Mouse (Mus musculus): ENCODE results near the gene Cox14. TPM values are rescaled to one million over a fixed set of nuclear protein-coding genes. Genes with fewer than 3 reads are reported as not detected.

Gene Cox14
- polyA plus RNA-seq, 1 experiment from 2014 or later, result 80.5 TPM

DNA sequence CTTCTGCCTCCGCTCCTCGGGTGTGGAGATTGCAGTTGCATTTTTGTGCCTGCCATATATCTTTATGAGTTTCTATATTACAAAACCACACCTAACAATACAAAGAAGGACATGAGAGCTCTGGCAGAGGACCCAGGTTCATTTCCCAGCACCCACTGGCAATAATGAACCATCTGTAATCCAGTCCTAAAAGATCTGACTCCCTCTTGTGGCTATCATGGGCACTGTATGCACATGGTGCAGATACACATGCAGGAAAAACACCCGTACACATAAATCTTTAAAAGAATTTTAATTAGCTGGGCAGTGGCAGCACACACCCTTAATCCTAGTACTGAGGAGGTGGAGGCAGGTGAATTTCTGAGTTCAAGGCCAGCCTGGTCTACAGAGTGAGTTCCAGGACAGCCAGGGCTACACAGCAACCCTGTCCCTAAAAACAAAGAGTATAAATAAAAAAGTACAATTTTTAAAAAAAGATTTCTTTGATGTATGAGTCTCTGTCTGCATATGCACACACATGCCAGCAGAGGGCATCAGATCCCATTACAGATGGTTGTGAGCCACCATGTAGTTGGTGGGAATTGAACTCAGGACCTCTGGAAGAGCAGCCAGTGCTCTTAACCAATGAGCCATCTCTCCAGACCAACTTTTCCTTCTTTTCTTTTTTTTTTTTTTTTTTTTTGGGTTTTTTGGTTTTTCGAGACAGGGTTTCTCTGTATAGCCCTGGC, 3.8 kb downstream of the Cox14 start:
- H3K4me3 ChIP-seq (replicated peaks), result no peak overlapping the region
- 81% methylated on average over 4 of the region's 4 CpGs for WGBS (ENCODE audit: insufficient replicate concordance)
- H3K9ac ChIP-seq, result no peak overlapping the region
- peaks cover 25% of the 10 kb centered on the region for H3K4me1 ChIP-seq (replicated peaks)
- H3K36me3 ChIP-seq, result peaks cover 29% of the 10 kb centered on the region
- H3K27ac ChIP-seq, result no peak overlapping the region
- ATAC-seq (ENCODE audit: low read depth), result no peak
- H3K4me2 ChIP-seq, result no peak overlapping the region
- no peaks in the 10 kb centered on the region for H3K27me3 ChIP-seq
- H3K9me3 ChIP-seq (replicated peaks), result peaks cover 6% of the 10 kb centered on the region; the same call in 1 of the 2 replicates
- no peak for DNase-seq

- H3K4me1 ChIP-seq (replicated peaks), result peaks cover 12% of the 10 kb centered on the region
- no peak overlapping the region for H3K4me2 ChIP-seq
- peaks cover 6% of the 10 kb centered on the region; the same call in 1 of the 2 replicates for H3K9me3 ChIP-seq (replicated peaks)
- 87% methylated on average over 2 of the region's 2 CpGs for WGBS (ENCODE audit: insufficient replicate concordance)
- H3K9ac ChIP-seq, result no peak overlapping the region
- H3K27me3 ChIP-seq, result no peaks in the 10 kb centered on the region
- no peak for ATAC-seq (ENCODE audit: low read depth)
- H3K36me3 ChIP-seq, result peaks cover 37% of the 10 kb centered on the region
- no peak overlapping the region for H3K4me3 ChIP-seq (replicated peaks)
- DNase-seq, result no peak
- H3K27ac ChIP-seq, result no peak overlapping the region
Measured at GRCm38 (mm10) chr15:99731167-99731566, 5.7 kb downstream of the Cox14 start.

GRCm38 (mm10) chr15:99731678-99732077, 6.3 kb downstream of the Cox14 start:
- DNase-seq, result no peak
- H3K9me3 ChIP-seq (replicated peaks), result peaks cover 6% of the 10 kb centered on the region; the same call in 1 of the 2 replicates
- H3K4me3 ChIP-seq (replicated peaks), result no peak overlapping the region
- WGBS (ENCODE audit: insufficient replicate concordance), result 70% methylated on average over 3 of the region's 3 CpGs
- H3K4me2 ChIP-seq, result no peak overlapping the region
- H3K27ac ChIP-seq, result no peak overlapping the region
- peaks cover 42% of the 10 kb centered on the region for H3K36me3 ChIP-seq
- H3K27me3 ChIP-seq, result no peaks in the 10 kb centered on the region
- no peak for ATAC-seq (ENCODE audit: low read depth)
- no peak overlapping the region for H3K9ac ChIP-seq
- peaks cover 7% of the 10 kb centered on the region for H3K4me1 ChIP-seq (replicated peaks)

GRCm38 (mm10) chr15:99733186-99733585, 7.8 kb downstream of the Cox14 start:
- Histone ChIP-seq H3K27me3 (no peaks in the 10 kb centered on the region), H3K9ac (no peak overlapping the region), H3K4me1 (replicated peaks) (no peaks in the 10 kb centered on the region), H3K4me3 (replicated peaks) (no peak overlapping the region), H3K9me3 (replicated peaks) (peaks cover 6% of the 10 kb centered on the region; the same call in 1 of the 2 replicates), H3K36me3 (peaks cover 36% of the 10 kb centered on the region), H3K4me2 (no peak overlapping the region), H3K27ac (no peak overlapping the region)
- DNase-seq (no peak), ATAC-seq (ENCODE audit: low read depth) (no peak)
- 86% methylated on average over 5 of the region's 5 CpGs for WGBS (ENCODE audit: insufficient replicate concordance)

- Histone ChIP-seq H3K4me3 (replicated peaks) (no peak overlapping the region), H3K9ac (no peak overlapping the region), H3K27me3 (no peaks in the 10 kb centered on the region), H3K9me3 (replicated peaks) (no peaks in the 10 kb centered on the region), H3K4me1 (replicated peaks) (no peaks in the 10 kb centered on the region), H3K4me2 (no peak overlapping the region), H3K27ac (no peak overlapping the region), H3K36me3 (peaks cover 25% of the 10 kb centered on the region)
- DNase-seq, result no peak
- 71% methylated on average over 2 of the region's 2 CpGs for WGBS (ENCODE audit: insufficient replicate concordance)
- no peak for ATAC-seq (ENCODE audit: low read depth)
Measured at GRCm38 (mm10) chr15:99735631-99736030, 10.2 kb downstream of the Cox14 start.

GRCm38 (mm10) chr15:99736675-99737074, 11.3 kb downstream of the Cox14 start:
- Histone ChIP-seq H3K4me3 (replicated peaks) (no peak overlapping the region), H3K27me3 (no peaks in the 10 kb centered on the region), H3K36me3 (peaks cover 25% of the 10 kb centered on the region), H3K4me1 (replicated peaks) (no peaks in the 10 kb centered on the region), H3K9ac (no peak overlapping the region), H3K4me2 (no peak overlapping the region), H3K27ac (no peak overlapping the region), H3K9me3 (replicated peaks) (no peaks in the 10 kb centered on the region)
- ATAC-seq (ENCODE audit: low read depth) (no peak), DNase-seq (no peak)
- WGBS (ENCODE audit: insufficient replicate concordance), result 82% methylated on average over 11 of the region's 11 CpGs

DNA sequence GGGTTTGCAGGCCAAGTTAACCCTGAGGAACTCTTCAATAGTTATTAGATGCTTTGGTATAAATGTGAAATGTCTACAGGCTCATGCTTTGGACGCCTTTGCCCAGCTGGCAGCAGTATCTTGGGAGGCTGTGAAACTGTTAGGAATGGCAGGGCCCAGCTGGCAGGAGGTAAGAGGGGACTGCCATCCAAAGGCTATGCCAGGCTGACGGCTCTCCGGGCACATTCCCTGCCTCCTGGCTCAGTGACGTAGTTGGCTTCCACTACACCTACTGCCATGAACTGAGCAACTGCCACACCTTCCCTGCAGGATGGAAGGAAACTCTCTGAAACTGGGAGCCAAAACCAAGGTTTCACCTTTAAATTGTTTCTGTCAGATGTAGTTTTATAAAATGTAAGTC, 14.8 kb downstream of the Cox14 start:
- DNase-seq, result no peak
- no peak overlapping the region for H3K9ac ChIP-seq
- peaks cover 14% of the 10 kb centered on the region for H3K36me3 ChIP-seq
- WGBS (ENCODE audit: insufficient replicate concordance), result 83% methylated on average over 4 of the region's 4 CpGs
- no peak for ATAC-seq (ENCODE audit: low read depth)
- H3K4me2 ChIP-seq, result no peak overlapping the region
- no peaks in the 10 kb centered on the region for H3K9me3 ChIP-seq (replicated peaks)
- no peak overlapping the region for H3K4me3 ChIP-seq (replicated peaks)
- no peaks in the 10 kb centered on the region for H3K27me3 ChIP-seq
- H3K4me1 ChIP-seq (replicated peaks), result no peaks in the 10 kb centered on the region
- no peak overlapping the region for H3K27ac ChIP-seq

DNA sequence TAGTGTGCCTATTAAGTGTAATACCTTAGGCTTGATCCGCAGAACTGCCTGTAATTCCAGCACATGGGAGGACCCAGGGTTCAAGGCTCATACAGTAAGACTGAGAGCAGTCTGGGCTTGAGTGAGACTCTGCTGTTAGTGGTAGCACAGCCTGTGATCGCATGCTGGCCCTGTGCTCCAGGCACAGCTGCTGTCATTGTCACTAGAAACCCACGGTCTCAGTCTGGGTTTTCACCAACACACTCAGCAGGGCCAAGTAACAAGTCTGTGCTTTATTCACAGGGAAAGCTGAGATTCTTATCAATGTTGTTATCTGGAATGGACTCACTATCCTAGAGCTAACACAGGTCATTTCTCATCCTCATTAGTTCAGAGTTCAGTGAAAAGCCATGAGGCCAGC, 28.8 kb downstream of the Cox14 start:
- Histone ChIP-seq H3K4me1 (replicated peaks) (0 out of 2 replicates have a peak, but pooled peaks cover 3% of the 10 kb centered on the region), H3K27ac (no peak overlapping the region), H3K9ac (no peak overlapping the region), H3K4me2 (no peak overlapping the region), H3K9me3 (replicated peaks) (no peaks in the 10 kb centered on the region), H3K27me3 (no peaks in the 10 kb centered on the region), H3K4me3 (replicated peaks) (no peak overlapping the region), H3K36me3 (no peaks in the 10 kb centered on the region)
- DNase-seq (no peak), ATAC-seq (ENCODE audit: low read depth) (no peak)
- WGBS (ENCODE audit: insufficient replicate concordance), result 68% methylated on average over 3 of the region's 3 CpGs

DNA sequence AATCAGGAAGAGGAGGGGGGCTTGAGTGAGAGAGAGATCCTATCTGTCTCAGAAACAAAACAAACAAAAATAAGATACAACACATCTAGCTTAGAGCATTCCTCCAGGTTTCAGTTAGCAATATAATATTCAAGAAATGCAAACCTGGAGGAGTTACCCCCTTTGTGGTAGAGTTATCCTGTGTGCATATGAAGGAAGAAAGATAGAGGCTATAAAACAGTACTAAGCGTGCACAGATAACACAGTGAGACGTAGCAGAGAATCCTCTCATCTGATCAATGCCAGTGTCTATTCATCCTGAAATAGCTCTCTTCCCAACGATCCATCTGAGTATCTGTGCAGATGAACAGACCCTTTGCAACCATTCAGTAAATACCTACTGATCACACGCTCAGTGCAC, 42.0 kb downstream of the Cox14 start:
- 40% methylated on average over 4 of the region's 4 CpGs for WGBS (ENCODE audit: insufficient replicate concordance)
- H3K27ac ChIP-seq, result no peak overlapping the region
- ATAC-seq (ENCODE audit: low read depth), result no peak

GRCm38 (mm10) chr15:99768761-99769160, 43.3 kb downstream of the Cox14 start:
- Histone ChIP-seq H3K27me3 (peaks cover 4% of the 10 kb centered on the region; the same call in 1 of the 2 replicates), H3K4me2 (no peak overlapping the region), H3K27ac (no peak overlapping the region), H3K9me3 (replicated peaks) (no peaks in the 10 kb centered on the region), H3K4me1 (replicated peaks) (peaks cover 32% of the 10 kb centered on the region), H3K36me3 (no peaks in the 10 kb centered on the region), H3K9ac (no peak overlapping the region), H3K4me3 (replicated peaks) (no peak overlapping the region)
- 83% methylated on average over 1 of the region's 1 CpGs for WGBS (ENCODE audit: insufficient replicate concordance)
- ATAC-seq (ENCODE audit: low read depth) (no peak), DNase-seq (no peak)

More for the DNA sequence above, 42.0 kb downstream of the Cox14 start:
- H3K4me3 ChIP-seq (replicated peaks), result no peak overlapping the region
- no peak overlapping the region for H3K9ac ChIP-seq
- H3K4me1 ChIP-seq (replicated peaks), result peaks cover 30% of the 10 kb centered on the region
- H3K27me3 ChIP-seq, result peaks cover 4% of the 10 kb centered on the region; the same call in 1 of the 2 replicates
- H3K4me2 ChIP-seq, result no peak overlapping the region
- DNase-seq, result no peak
- no peaks in the 10 kb centered on the region for H3K9me3 ChIP-seq (replicated peaks)
- H3K36me3 ChIP-seq, result no peaks in the 10 kb centered on the region

GRCm38 (mm10) chr15:99771004-99771500, 45.6 kb downstream of the Cox14 start:
- Histone ChIP-seq H3K4me3 (replicated peaks) (peak overlapping the region; percentile 71), H3K9ac (peak overlapping the region; percentile 73; the same call in 1 of the 2 replicates), H3K27ac (no peak overlapping the region), H3K9me3 (replicated peaks) (no peaks in the 10 kb centered on the region), H3K27me3 (peaks cover 4% of the 10 kb centered on the region; the same call in 1 of the 2 replicates), H3K4me1 (replicated peaks) (peaks cover 34% of the 10 kb centered on the region), H3K36me3 (no peaks in the 10 kb centered on the region), H3K4me2 (peak overlapping the region; percentile 93)
- DNase-seq (no peak), ATAC-seq (ENCODE audit: low read depth) (no peak)
- WGBS (ENCODE audit: insufficient replicate concordance), result 2% methylated on average over 5 of the region's 5 CpGs
